Mouse (Mus musculus) leukemia stem cell, adult 10-12 weeks (primary cell): ENCODE results near the gene Impdh1. TPM values are rescaled to one million over a fixed set of nuclear protein-coding genes. Genes with fewer than 3 reads are reported as not detected.

Source experiments
- polyA plus RNA-seq: library from polyadenylated mRNA; stranded (reverse); fragments of >175 nt; gene quantifications from 2 replicates; pipeline ENCODE4 v1.2.3, GENCODE M21; 2012; ENCODE audit warnings: low replicate concordance

The Impdh1 gene
- polyA plus RNA-seq, result 136 and 211 TPM in 2 replicates

DNA sequence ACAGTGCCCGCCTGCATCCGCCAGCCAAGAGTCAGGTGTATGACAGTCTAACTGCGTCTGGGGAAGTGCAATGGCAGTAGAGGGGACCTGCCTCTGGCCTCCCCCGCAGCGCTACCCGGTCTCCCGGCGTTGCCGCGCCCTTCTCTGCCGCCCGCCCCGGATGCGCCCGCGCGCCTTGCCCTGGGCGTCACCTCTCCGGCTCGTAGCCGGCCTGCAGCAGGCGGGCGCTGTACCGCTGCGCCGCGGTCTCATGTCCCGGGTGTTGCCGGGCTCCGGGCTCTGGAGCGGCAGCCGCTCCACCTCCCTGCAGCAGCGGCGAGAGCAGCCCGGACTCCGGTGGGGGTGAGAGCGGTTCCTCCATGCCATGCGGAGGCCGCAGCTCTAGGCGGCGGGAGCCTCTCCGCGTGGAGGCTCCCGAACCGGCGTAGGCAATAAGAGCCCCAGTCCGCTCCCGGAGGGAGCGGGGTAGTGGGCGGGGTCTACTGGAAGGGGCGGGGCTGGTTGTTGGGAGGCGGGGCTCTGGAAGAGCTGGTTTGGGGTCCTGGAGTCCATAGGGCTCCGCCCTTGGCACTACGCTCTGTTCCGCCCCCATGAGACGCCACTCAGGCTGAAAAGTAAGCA, at the start of gene Impdh1:
TSS of gene Impdh1 (minus strand) at position 484 of the 621 bp plus-strand sequence.

GRCm38 (mm10) chr6:29178888-29179658, 37.1 kb downstream of the Impdh1 start, which contains the start of gene Prrt4:
TSS of gene Prrt4 (minus strand) at chr6:29179584.

DNA sequence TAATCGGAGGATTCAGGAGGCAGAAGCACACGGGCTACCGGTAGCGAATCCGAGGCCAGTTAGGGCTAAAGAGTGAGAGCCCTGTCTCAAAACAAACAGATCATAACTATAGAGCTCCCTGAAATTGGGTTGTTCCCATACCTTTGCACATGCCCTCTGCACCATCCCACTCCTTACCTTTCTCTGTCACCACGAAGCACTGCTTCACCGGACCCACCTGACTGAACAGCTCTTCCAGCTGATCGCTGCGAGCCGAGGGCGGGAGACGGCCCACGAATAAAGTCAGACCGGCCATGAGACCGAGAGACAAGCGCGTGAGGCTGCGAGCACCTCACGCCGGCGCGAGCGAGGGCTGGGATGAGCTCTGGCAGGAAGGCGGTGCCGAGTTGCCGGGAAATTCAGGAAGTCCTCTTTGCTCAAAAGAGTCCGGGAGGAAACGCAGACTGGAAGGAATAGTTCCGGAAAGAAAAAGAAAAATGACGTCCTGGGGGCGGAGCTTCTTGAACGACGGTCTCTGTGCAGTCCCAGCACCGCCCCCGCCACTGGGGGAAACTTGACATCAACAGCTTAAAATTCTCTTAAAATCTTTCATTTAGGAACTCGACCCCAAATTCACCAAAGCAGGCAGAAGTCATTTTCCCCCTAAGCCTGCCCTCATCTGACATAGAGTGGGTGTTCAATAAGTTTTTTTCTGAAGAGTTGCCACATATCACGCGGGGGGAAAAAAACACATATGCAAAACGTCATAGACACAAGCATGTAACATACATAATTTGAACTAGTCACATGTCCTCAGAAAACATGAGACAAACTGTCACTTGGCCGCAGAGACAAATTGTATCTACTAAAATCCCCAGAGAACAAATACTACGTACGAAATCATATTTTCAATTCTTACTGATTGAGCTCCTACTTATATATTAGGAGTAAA, 51.6 kb downstream of the Impdh1 start, which contains the start of gene Rbm28:
TSS of gene Rbm28 (minus strand) at position 693 of the 931 bp plus-strand sequence.

Other genes starting within 250 kb of the Impdh1 start
- 0.05 TPM in 1 of 2 replicates, not detected in the other for gene Lep, start 156.1 kb downstream of the Impdh1 start, polyA plus RNA-seq
- 10.2 and 11.2 TPM in 2 replicates for gene Rbm28, start 51.4 kb downstream of the Impdh1 start, polyA plus RNA-seq
- 0.07 TPM in 1 of 2 replicates, not detected in the other for gene Prrt4, start 36.8 kb downstream of the Impdh1 start, polyA plus RNA-seq
- 23.3 and 31.5 TPM in 2 replicates for gene Hilpda, start 56.1 kb upstream of the Impdh1 start, polyA plus RNA-seq
- 0.30 TPM in 1 of 2 replicates, not detected in the other for gene Fam71f2, start 63.2 kb upstream of the Impdh1 start, polyA plus RNA-seq
- not detected in 2 replicates for gene Fam71f1, start 102.8 kb upstream of the Impdh1 start, polyA plus RNA-seq
- 1.6 and 8.3 TPM in 2 replicates for gene Calu, start 131.7 kb upstream of the Impdh1 start, polyA plus RNA-seq
- not detected in 2 replicates for gene Opn1sw, start 172.1 kb upstream of the Impdh1 start, polyA plus RNA-seq
- gene Ccdc136, start 179.9 kb upstream of the Impdh1 start, polyA plus RNA-seq, result not detected in 2 replicates
- gene Flnc, start 216.9 kb upstream of the Impdh1 start, polyA plus RNA-seq, result not detected in 2 replicates